Comparison of ENCODE assay signal across 34 mouse cellular contexts in genomic region chr1:36559888-36560287, GRCm38 (mm10). TPM values are rescaled to one million over a fixed set of nuclear protein-coding genes. Genes with fewer than 3 reads are reported as not detected.
A peak's percentile ranks its signal among the peaks of the same experiment; 100 is the strongest.
DNase-seq lines count a peak whose midpoint lies in the region; ATAC-seq and TF ChIP-seq lines count a peak whose summit lies in the region.
"Had no signal": no experiment of that assay in that cellular context is flagged by ENCODE, and none has a peak within 500 bp of the region (broad histone marks: within the 10 kb centered on the region; RNA-seq: fewer than 3 reads in every experiment).

No protein-coding gene starts in this region.

- H3K9me3 ChIP-seq in heart, embryonic 15.5 days (replicated peaks): no peaks in the 10 kb centered on the region
- H3K9me3 ChIP-seq in limb, embryonic 13.5 days: no peaks in the 10 kb centered on the region
- H3K9me3 ChIP-seq: forebrain, embryonic 13.5 days; G1E; hindbrain, embryonic 10.5 days; neural tube, embryonic 15.5 days had no signal

- 58% methylated on average over 5 of the region's 5 CpGs for WGBS in heart, embryonic 15.5 days
- WGBS in limb, embryonic 13.5 days: 57% methylated on average over 5 of the region's 5 CpGs

- TF ChIP-seq CTCF in gastrocnemius, adult 2 months (IDR thresholded peaks at IDR 0.05): no peak

- no peak overlapping the region for H3K4me2 ChIP-seq in heart, embryonic 15.5 days
- H3K4me2 ChIP-seq in limb, embryonic 13.5 days (replicated peaks): 0 out of 2 replicates have a peak overlapping the region, but pooled peaks have one; percentile 98
- H3K4me2 ChIP-seq: liver, embryonic 11.5 days had no signal

- H3K27me3 ChIP-seq in heart, embryonic 15.5 days: no peaks in the 10 kb centered on the region
- no peaks in the 10 kb centered on the region for H3K27me3 ChIP-seq in limb, embryonic 13.5 days
- H3K27me3 ChIP-seq: neural tube, embryonic 15.5 days; Patski had no signal

- peak overlapping the region; percentile 97 for H3K27ac ChIP-seq in gastrocnemius, adult 2 months
- 0 out of 2 replicates have a peak overlapping the region, but pooled peaks have one; percentile 96 for H3K27ac ChIP-seq in heart, embryonic 15.5 days
- H3K27ac ChIP-seq in brown adipose tissue, adult 24 weeks (replicated peaks; ENCODE audit: low read depth, low read length): peak overlapping the region; percentile 96
- H3K27ac ChIP-seq in limb, embryonic 13.5 days: no peak overlapping the region
- H3K27ac ChIP-seq: forebrain, embryonic 13.5 days; left cerebral cortex, adult 2 months; macrophage; neural tube, embryonic 15.5 days had no signal

- intact Hi-C loops in gastrocnemius, adult 2 months (cut with DNase I): no loop called here

- no peak for DNase-seq in gastrocnemius, adult 2 months
- DNase-seq in gastrocnemius, adult 18-20 months (ENCODE audit: low spot score): no peak
- DNase-seq in heart, adult 18-20 months: no peak
- DNase-seq: adrenal gland, postnatal 36 days; cerebellum, adult 11 months; cerebellum, adult 9-11 months; gastrocnemius, postnatal 10 days; left cerebral cortex, postnatal 4 days; liver, postnatal 0 days; thymus, adult 18-20 months; thymus, postnatal 36 days had no signal

- no peak overlapping the region for H3K4me3 ChIP-seq in gastrocnemius, adult 2 months
- H3K4me3 ChIP-seq in heart, embryonic 15.5 days: no peak overlapping the region
- H3K4me3 ChIP-seq in brown adipose tissue, adult 24 weeks (ENCODE audit: insufficient read depth, low read depth, low read length): 0 out of 2 replicates have a peak overlapping the region, but pooled peaks have one; percentile 94
- H3K4me3 ChIP-seq in limb, embryonic 13.5 days: no peak overlapping the region
- H3K4me3 ChIP-seq: erythroblast, embryonic 14.5 days; forebrain, embryonic 13.5 days; left cerebral cortex, adult 2 months; neural tube, embryonic 15.5 days had no signal

- no peak for ATAC-seq in heart, embryonic 15.5 days (replicated peaks; ENCODE audit: insufficient number of reproducible peaks, insufficient read depth, low FRiP score, low read depth)
- ATAC-seq in limb, embryonic 13.5 days (ENCODE audit: low FRiP score, low read depth): no peak
- no peak for ATAC-seq in erythroid progenitor cell, adult 5-6 weeks (replicated peaks; ENCODE audit: low FRiP score, poor library complexity, severe bottlenecking)
- ATAC-seq: forebrain, embryonic 13.5 days; hindbrain, embryonic 16.5 days; intestine, embryonic 16.5 days; liver, postnatal 0 days; lung, postnatal 0 days; Patski had no signal

- H3K9ac ChIP-seq in heart, embryonic 15.5 days: no peak overlapping the region
- no peak overlapping the region for H3K9ac ChIP-seq in limb, embryonic 13.5 days
- H3K9ac ChIP-seq: forebrain, embryonic 13.5 days; liver, postnatal 0 days; neural tube, embryonic 15.5 days had no signal

- H3K4me1 ChIP-seq in heart, embryonic 15.5 days (replicated peaks): peaks cover 64% of the 10 kb centered on the region
- peaks cover 44% of the 10 kb centered on the region for H3K4me1 ChIP-seq in brown adipose tissue, adult 24 weeks (ENCODE audit: control insufficient read depth, insufficient read depth, insufficient read length, low read length)
- peaks cover 42% of the 10 kb centered on the region for H3K4me1 ChIP-seq in limb, embryonic 13.5 days

- no peaks in the 10 kb centered on the region for H3K36me3 ChIP-seq in heart, embryonic 15.5 days
- H3K36me3 ChIP-seq in limb, embryonic 13.5 days: peaks cover 7% of the 10 kb centered on the region
- H3K36me3 ChIP-seq: G1E; neural tube, embryonic 15.5 days had no signal

RNA-seq across cellular contexts. Expression of gene Sema4c, which starts 1.7 kb away (rescaled TPM):
- 10 to 100 TPM in 1 of 2 experiments, 1 to 10 TPM in 1; 6.8 to 10.0 TPM for total RNA-seq in gastrocnemius, adult 2 months (2021)
- total RNA-seq in gastrocnemius, adult 18-20 months (2021): 1 to 10 TPM; 4.7 to 6.8 TPM
- polyA plus RNA-seq in heart, embryonic 15.5 days (2015; fragmentation: Nextera tagmentation; extraction: Ambion mirVana): 7.9 and 10.9 TPM in 2 replicates
- 10 to 100 TPM in 1 of 2 experiments, 1 to 10 TPM in 1; 9.2 to 10.4 TPM for total RNA-seq in heart, adult 18-20 months (2021)
- 4.1 and 6.7 TPM in 2 replicates for polyA plus RNA-seq in brown adipose tissue, adult 24 weeks (2012; ENCODE audit: insufficient read depth, insufficient read length, missing spikeins)
- 21.8 and 22.7 TPM in 2 replicates for polyA plus RNA-seq in limb, embryonic 13.5 days (2015; fragmentation: Nextera tagmentation; extraction: Ambion mirVana)
- total RNA-seq in erythroid progenitor cell, adult 5-6 weeks (2015; ENCODE audit: low replicate concordance): not detected in 2 replicates
- total RNA-seq in erythroid progenitor cell, adult 5-6 weeks (2017; ENCODE audit: low replicate concordance): 0.45 TPM in 1 of 2 replicates, not detected in the other
- polyA plus RNA-seq: G1E had no signal

RNA-seq across cellular contexts. Expression of gene Ankrd39, which starts 12.6 kb away (rescaled TPM):
- total RNA-seq in gastrocnemius, adult 2 months (2021): 1 to 10 TPM; 7.2 to 9.3 TPM
- 1 to 10 TPM; 7.3 to 8.6 TPM for total RNA-seq in gastrocnemius, adult 18-20 months (2021)
- polyA plus RNA-seq in heart, embryonic 15.5 days (2015; fragmentation: Nextera tagmentation; extraction: Ambion mirVana): 27.3 and 30.4 TPM in 2 replicates
- 1 to 10 TPM; 5.8 to 6.2 TPM for total RNA-seq in heart, adult 18-20 months (2021)
- 5.0 and 8.4 TPM in 2 replicates for polyA plus RNA-seq in brown adipose tissue, adult 24 weeks (2012; ENCODE audit: insufficient read depth, insufficient read length, missing spikeins)
- polyA plus RNA-seq in limb, embryonic 13.5 days (2015; fragmentation: Nextera tagmentation; extraction: Ambion mirVana): 27.7 and 28.0 TPM in 2 replicates
- total RNA-seq in erythroid progenitor cell, adult 5-6 weeks (2015; ENCODE audit: low replicate concordance): not detected in 2 replicates
- 1.4 and 1.8 TPM in 2 replicates for total RNA-seq in erythroid progenitor cell, adult 5-6 weeks (2017; ENCODE audit: low replicate concordance)

RNA-seq across cellular contexts. Expression of gene Gm42417, which starts 20.7 kb away (rescaled TPM):
- 1,000 to 10,000 TPM in 1 of 2 experiments, 100 to 1,000 TPM in 1; 819 to 1,877 TPM for total RNA-seq in gastrocnemius, adult 2 months (2021)
- 1,000 to 10,000 TPM; 1,348 to 1,458 TPM for total RNA-seq in gastrocnemius, adult 18-20 months (2021)
- polyA plus RNA-seq in heart, embryonic 15.5 days (2015; fragmentation: Nextera tagmentation; extraction: Ambion mirVana): 0.22 TPM in 1 of 2 replicates, not detected in the other
- 100 to 1,000 TPM; 174 to 267 TPM for total RNA-seq in heart, adult 18-20 months (2021)
- polyA plus RNA-seq in brown adipose tissue, adult 24 weeks (2012; ENCODE audit: insufficient read depth, insufficient read length, missing spikeins): 4.1 and 7.8 TPM in 2 replicates
- 0.33 and 0.92 TPM in 2 replicates for polyA plus RNA-seq in limb, embryonic 13.5 days (2015; fragmentation: Nextera tagmentation; extraction: Ambion mirVana)
- total RNA-seq in erythroid progenitor cell, adult 5-6 weeks (2015; ENCODE audit: low replicate concordance): 0.42 TPM in 1 of 2 replicates, not detected in the other
- 86.5 TPM in 1 of 2 replicates, not detected in the other for total RNA-seq in erythroid progenitor cell, adult 5-6 weeks (2017; ENCODE audit: low replicate concordance)
- total RNA-seq: adrenal gland, adult 18-20 months; common myeloid progenitor, adult 5-6 weeks; G1E; left cerebral cortex, adult 2 months; left cerebral cortex, postnatal 4 days; midbrain, postnatal 0 days had no signal
- polyA plus RNA-seq: embryonic facial prominence, embryonic 11.5 days; erythroblast, embryonic 14.5 days; kidney, postnatal 0 days; liver, embryonic 11.5 days; liver, postnatal 0 days; small intestine, adult 2 months; stomach, embryonic 16.5 days had no signal

RNA-seq across cellular contexts. Expression of gene Ankrd23, which starts 23.2 kb away (rescaled TPM):
- total RNA-seq in gastrocnemius, adult 2 months (2021): 1,000 to 10,000 TPM; 1,971 to 4,216 TPM
- 1,000 to 10,000 TPM; 3,219 to 3,282 TPM for total RNA-seq in gastrocnemius, adult 18-20 months (2021)
- polyA plus RNA-seq in heart, embryonic 15.5 days (2015; fragmentation: Nextera tagmentation; extraction: Ambion mirVana): 25.3 and 26.7 TPM in 2 replicates
- total RNA-seq in heart, adult 18-20 months (2021): 100 to 1,000 TPM; 315 to 408 TPM
- 17.9 and 25.2 TPM in 2 replicates for polyA plus RNA-seq in brown adipose tissue, adult 24 weeks (2012; ENCODE audit: insufficient read depth, insufficient read length, missing spikeins)
- 20.1 and 20.8 TPM in 2 replicates for polyA plus RNA-seq in limb, embryonic 13.5 days (2015; fragmentation: Nextera tagmentation; extraction: Ambion mirVana)
- total RNA-seq in erythroid progenitor cell, adult 5-6 weeks (2015; ENCODE audit: low replicate concordance): 1.7 TPM in 1 of 2 replicates, not detected in the other
- not detected in 2 replicates for total RNA-seq in erythroid progenitor cell, adult 5-6 weeks (2017; ENCODE audit: low replicate concordance)

RNA-seq across cellular contexts. Expression of gene Cnnm3, which starts 48.2 kb away (rescaled TPM):
- total RNA-seq in gastrocnemius, adult 2 months (2021): 10 to 100 TPM in 1 of 2 experiments, 1 to 10 TPM in 1; 9.7 to 12.0 TPM
- 10 to 100 TPM; 11.6 TPM for total RNA-seq in gastrocnemius, adult 18-20 months (2021)
- polyA plus RNA-seq in heart, embryonic 15.5 days (2015; fragmentation: Nextera tagmentation; extraction: Ambion mirVana): 2.4 and 3.5 TPM in 2 replicates
- total RNA-seq in heart, adult 18-20 months (2021): 10 to 100 TPM; 13.1 to 16.6 TPM
- polyA plus RNA-seq in brown adipose tissue, adult 24 weeks (2012; ENCODE audit: insufficient read depth, insufficient read length, missing spikeins): 7.2 and 7.3 TPM in 2 replicates
- polyA plus RNA-seq in limb, embryonic 13.5 days (2015; fragmentation: Nextera tagmentation; extraction: Ambion mirVana): 3.7 and 4.4 TPM in 2 replicates
- 2.5 and 10.5 TPM in 2 replicates for total RNA-seq in erythroid progenitor cell, adult 5-6 weeks (2015; ENCODE audit: low replicate concordance)
- 3.9 and 9.4 TPM in 2 replicates for total RNA-seq in erythroid progenitor cell, adult 5-6 weeks (2017; ENCODE audit: low replicate concordance)
